Mouse (Mus musculus) stomach, embryonic 16.5 days (tissue): ENCODE data around the gene Gm27029. TPM values are rescaled to one million over a fixed set of nuclear protein-coding genes. Genes with fewer than 3 reads are reported as not detected.

Experiments used
- ATAC-seq: fragments of 200-750 bp; cut with Nextera tagmentation; 2 replicates; pipeline ENCODE4 v1.8.0; 2017; ENCODE audit warnings: moderate number of reproducible peaks, moderate TSS enrichment; ENCODE audit not compliant: insufficient read depth, low FRiP score
- H3K27ac ChIP-seq: fragments of 300-500 bp; sonication (generic); 2 replicates; pipeline ENCODE4 v1.5.1; 2014; ENCODE audit warnings: low read length
- H3K27me3 ChIP-seq: fragments of 300-500 bp; sonication (generic); 2 replicates; pipeline ENCODE4 v1.6.1; 2014; ENCODE audit warnings: low read length, control low read depth, mixed read lengths; ENCODE audit not compliant: control insufficient read depth, insufficient read depth
- H3K36me3 ChIP-seq: fragments of 300-500 bp; sonication (generic); 2 replicates; pipeline ENCODE4 v1.6.1; 2014; ENCODE audit warnings: low read length; ENCODE audit not compliant: control insufficient read depth, insufficient read depth
- H3K4me1 ChIP-seq: fragments of 300-500 bp; sonication (generic); 2 replicates; pipeline ENCODE4 v1.6.1; 2014; ENCODE audit warnings: low read length, control low read depth, mixed read lengths; ENCODE audit not compliant: control insufficient read depth, insufficient read depth
- H3K4me2 ChIP-seq: fragments of 300-500 bp; sonication (generic); 2 replicates; pipeline ENCODE4 v1.6.1; 2014; ENCODE audit warnings: low read depth, low read length, mixed read lengths
- H3K4me3 ChIP-seq: fragments of 300-500 bp; sonication (generic); replicated peaks from 2 replicates; pipeline ENCODE4 v1.5.1; 2014; ENCODE audit warnings: mild to moderate bottlenecking, low read length
- H3K9ac ChIP-seq: fragments of 300-500 bp; sonication (generic); 2 replicates; pipeline ENCODE4 v1.6.1; 2014; ENCODE audit warnings: low read length
- H3K9me3 ChIP-seq: fragments of 300-500 bp; sonication (generic); replicated peaks from 2 replicates; pipeline ENCODE4 v1.6.1; 2016; ENCODE audit warnings: low read length, control low read depth; ENCODE audit not compliant: control insufficient read depth
- WGBS: fragments of 180-500 bp; shearing (Covaris S2); extraction: QIAGEN DNeasy Blood & Tissue Kit; methylation state at CpG from one replicate; pipeline ENCODE4 v1.1.7; 2014; 5-methylcytosine and 5-hydroxymethylcytosine counted together
- microRNA-seq: library from miRNA; unstranded; fragments of <30 nt; microRNA quantifications from one replicate; pipeline ENCODE4, GENCODE M21; 2016
- polyA plus RNA-seq: library from polyadenylated mRNA; unstranded; fragments of >200 nt; fragmentation: Nextera tagmentation; extraction: Ambion mirVana; gene quantifications from 2 replicates; pipeline ENCODE4 v1.2.1, GENCODE M21; 2015

Gm27029 gene
- polyA plus RNA-seq, 1 experiment from 2014 or later: 10.8 TPM

DNA sequence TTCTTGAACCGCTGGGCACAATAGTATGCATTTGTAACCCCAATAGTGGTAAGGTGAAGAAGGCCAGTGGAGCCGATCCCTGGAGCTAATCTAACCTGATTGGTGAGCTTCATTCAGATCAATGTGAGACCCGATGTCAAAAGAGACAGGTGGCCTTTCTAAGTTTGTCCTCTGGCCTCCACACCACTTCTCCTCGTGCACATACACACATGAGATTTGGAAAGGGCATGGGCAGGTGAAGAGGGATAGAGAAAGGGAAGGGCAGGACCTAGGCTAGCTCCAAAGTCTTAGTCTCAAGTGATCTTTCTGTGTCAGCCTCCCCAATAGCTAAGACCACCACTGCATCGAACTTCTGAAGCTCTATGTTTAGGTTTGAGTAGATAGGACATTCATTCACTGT, 54.5 kb downstream of the Gm27029 start:
- H3K4me2 ChIP-seq: no peak overlapping the region
- no peak overlapping the region for H3K4me3 ChIP-seq
- H3K9ac ChIP-seq: no peak overlapping the region
- no peaks in the 10 kb centered on the region for H3K9me3 ChIP-seq
- no peaks in the 10 kb centered on the region for H3K27me3 ChIP-seq
- no peak overlapping the region for H3K27ac ChIP-seq
- H3K4me1 ChIP-seq: no peaks in the 10 kb centered on the region
- 61% methylated on average over 5 of the region's 5 CpGs for WGBS
- no peak for ATAC-seq
- no peaks in the 10 kb centered on the region for H3K36me3 ChIP-seq

DNA sequence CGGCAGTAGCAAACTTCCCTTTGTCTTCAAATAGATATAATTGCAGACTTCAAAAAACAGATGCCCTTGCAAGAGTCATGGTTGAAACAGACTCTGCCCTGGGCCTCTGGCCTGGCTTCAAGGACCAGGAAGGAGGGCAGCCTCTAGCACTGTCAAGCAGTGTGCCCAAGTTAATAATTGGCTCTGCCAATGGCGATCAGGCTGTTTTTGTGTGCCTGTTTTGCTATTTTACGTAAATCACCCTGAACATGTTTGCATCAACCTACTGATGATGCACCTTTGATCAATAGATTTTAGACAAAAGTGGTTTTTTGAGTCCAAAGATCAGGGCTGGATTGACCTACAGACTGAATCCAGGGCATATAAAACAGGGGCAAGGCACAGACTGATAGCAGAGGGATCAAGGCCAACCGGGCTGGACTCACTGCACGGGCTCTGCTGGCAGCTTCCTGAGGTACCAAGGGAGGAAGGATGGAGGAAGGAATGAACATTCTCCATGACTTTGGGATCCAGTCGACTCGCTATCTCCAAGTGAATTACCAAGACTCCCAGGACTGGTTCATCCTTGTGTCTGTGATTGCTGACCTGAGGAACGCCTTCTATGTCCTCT, 57.2 kb downstream of the Gm27029 start, which contains the start of gene G6pc:
G6pc (plus strand) TSS at position 236 of the 610 bp plus-strand sequence.
- Histone ChIP-seq H3K27me3 (no peaks in the 10 kb centered on the region), H3K4me1 (no peaks in the 10 kb centered on the region), H3K27ac (no peak within 1 kb of the TSS), H3K9ac (no peak within 1 kb of the TSS), H3K4me3 (no peak within 1 kb of the TSS), H3K4me2 (no peak within 1 kb of the TSS), H3K36me3 (no peaks in the 10 kb centered on the region), H3K9me3 (no peaks in the 10 kb centered on the region)
- no peak for ATAC-seq
- WGBS: 82% methylated on average over 8 of the region's 8 CpGs

DNA sequence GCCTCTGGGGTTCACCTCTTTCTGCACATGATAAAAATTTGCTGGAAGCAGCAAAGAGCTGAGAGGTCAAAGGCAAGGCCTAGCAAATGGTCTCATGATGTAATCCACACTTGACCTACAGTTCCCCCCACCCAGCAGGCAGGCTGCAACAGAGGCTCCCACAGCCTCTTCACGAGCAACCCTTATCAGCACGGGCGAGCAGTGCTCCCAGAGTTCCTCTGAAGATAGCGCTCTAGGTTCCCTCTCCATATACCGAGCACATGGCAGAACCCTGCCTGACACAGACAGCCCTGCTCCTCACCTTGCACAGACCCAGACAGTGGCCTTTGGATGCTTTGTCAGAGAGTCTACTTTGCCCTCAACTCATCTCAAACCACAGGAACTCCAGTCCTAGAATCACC, 60.1 kb downstream of the Gm27029 start:
- H3K27ac ChIP-seq: no peak overlapping the region

DNA sequence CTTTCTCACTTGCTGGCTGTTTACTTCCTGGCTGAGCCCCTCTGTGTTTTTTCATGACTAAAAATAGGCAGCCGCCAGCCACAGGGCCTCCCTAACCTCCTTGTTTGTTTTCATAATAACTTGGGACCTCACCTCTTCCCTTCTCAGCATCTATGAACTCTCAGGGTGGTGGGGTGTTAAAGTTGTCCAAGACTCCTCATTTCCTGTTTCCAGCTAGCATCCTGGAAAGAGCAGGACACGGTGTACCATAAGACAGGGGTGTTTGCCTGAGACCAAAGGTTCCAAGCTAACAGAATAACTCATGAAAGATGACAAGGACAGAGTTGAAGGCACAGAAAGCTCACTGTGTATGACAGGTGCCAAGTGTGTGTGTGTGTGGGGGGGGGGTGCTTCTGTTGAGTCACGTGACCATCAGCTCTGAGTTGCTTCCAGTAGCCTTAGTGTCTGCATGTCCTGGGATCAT, 63.9 kb downstream of the Gm27029 start:
- H3K9ac ChIP-seq: no peak overlapping the region
- ATAC-seq: no peak
- no peak overlapping the region for H3K27ac ChIP-seq
- H3K4me1 ChIP-seq: no peaks in the 10 kb centered on the region
- no peaks in the 10 kb centered on the region for H3K9me3 ChIP-seq
- no peaks in the 10 kb centered on the region for H3K36me3 ChIP-seq
- 36% methylated on average over 3 of the region's 3 CpGs for WGBS
- H3K27me3 ChIP-seq: no peaks in the 10 kb centered on the region
- H3K4me2 ChIP-seq: no peak overlapping the region
- H3K4me3 ChIP-seq: no peak overlapping the region

More for the DNA sequence above, 60.1 kb downstream of the Gm27029 start:
- H3K27me3 ChIP-seq: no peaks in the 10 kb centered on the region
- H3K36me3 ChIP-seq: no peaks in the 10 kb centered on the region
- H3K4me2 ChIP-seq: no peak overlapping the region
- no peaks in the 10 kb centered on the region for H3K9me3 ChIP-seq
- no peak for ATAC-seq
- H3K4me3 ChIP-seq: no peak overlapping the region
- H3K4me1 ChIP-seq: no peaks in the 10 kb centered on the region
- 47% methylated on average over 5 of the region's 5 CpGs for WGBS
- H3K9ac ChIP-seq: no peak overlapping the region

DNA sequence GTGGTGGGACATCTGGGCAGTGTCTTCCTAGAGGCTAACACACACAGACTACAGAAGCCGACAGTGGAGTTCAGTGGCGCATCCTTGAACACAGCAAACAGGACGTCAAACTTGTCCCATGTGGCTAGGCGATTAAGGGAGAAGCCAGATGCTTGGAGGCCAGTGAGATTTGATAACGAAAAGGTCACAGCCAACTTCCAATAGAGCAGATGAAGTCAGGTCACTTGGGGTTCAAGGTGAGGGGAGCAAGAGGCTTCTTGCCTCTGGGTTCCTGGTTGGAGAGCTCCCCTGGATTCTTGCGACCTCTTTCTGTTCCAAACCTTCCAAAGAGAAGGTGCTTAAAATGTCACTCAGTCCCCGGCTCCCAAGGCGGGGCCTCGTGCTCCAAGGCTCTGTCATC, 64.8 kb downstream of the Gm27029 start:
- WGBS: 67% methylated on average over 9 of the region's 9 CpGs
- Histone ChIP-seq H3K27ac (no peak overlapping the region), H3K4me2 (no peak overlapping the region), H3K36me3 (no peaks in the 10 kb centered on the region), H3K27me3 (no peaks in the 10 kb centered on the region), H3K4me3 (no peak overlapping the region), H3K9me3 (no peaks in the 10 kb centered on the region), H3K9ac (no peak overlapping the region), H3K4me1 (no peaks in the 10 kb centered on the region)
- ATAC-seq: no peak

DNA sequence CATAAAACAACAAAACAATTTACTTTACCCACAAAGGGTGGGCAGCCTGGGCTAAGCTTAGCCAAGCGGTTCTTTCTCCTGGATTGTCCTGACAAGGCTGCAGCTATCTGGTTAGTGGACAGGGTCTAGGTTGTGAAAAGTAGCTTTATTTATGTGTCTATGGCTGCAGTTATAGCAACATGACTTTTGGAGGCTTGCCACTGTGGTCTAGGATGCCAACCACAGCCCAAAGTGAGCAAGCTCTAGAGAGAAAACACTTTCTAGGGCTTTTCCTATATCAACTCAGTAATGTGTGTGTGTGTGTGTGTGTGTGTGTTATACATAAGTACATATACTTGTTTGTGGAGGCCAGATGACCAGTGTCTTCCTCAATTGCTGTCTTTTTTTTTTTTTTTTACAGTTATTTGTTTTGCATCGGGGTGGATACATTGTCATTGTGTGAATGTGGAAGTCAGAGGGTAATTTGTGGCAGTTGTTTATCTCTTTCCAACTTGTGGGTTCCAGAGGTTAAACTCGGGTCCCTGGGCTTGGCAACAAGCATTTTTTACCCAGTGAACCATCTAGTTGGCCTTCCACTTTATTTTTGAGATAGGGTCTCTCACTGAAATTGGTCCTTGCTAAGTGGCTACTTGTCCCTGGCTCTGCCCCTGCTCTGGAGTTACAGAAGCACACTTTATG, 67.0 kb downstream of the Gm27029 start:
- H3K36me3 ChIP-seq: no peaks in the 10 kb centered on the region

More for the DNA sequence above, 67.0 kb downstream of the Gm27029 start:
- H3K27ac ChIP-seq: no peak overlapping the region
- H3K4me2 ChIP-seq: no peak overlapping the region
- no peaks in the 10 kb centered on the region for H3K27me3 ChIP-seq
- no peak for ATAC-seq
- H3K4me3 ChIP-seq: no peak overlapping the region
- H3K9ac ChIP-seq: no peak overlapping the region
- 70% methylated on average over 3 of the region's 3 CpGs for WGBS
- no peaks in the 10 kb centered on the region for H3K9me3 ChIP-seq
- H3K4me1 ChIP-seq: no peaks in the 10 kb centered on the region

Small RNAs within 50 kb of the gene (microRNA-seq; reads per million reads assigned to microRNA genes)
- not detected for gene Mir6929

Other genes with a start within 250 kb of the Gm27029 start
- gene Ccr10, start 249.4 kb downstream of the Gm27029 start, polyA plus RNA-seq: 0.26 and 0.43 TPM in 2 replicates
- 18.5 and 21.8 TPM in 2 replicates for gene Ezh1, start 198.3 kb downstream of the Gm27029 start, polyA plus RNA-seq
- gene Ramp2, start 178.8 kb downstream of the Gm27029 start, polyA plus RNA-seq: 95.8 and 106 TPM in 2 replicates
- 133 and 141 TPM in 2 replicates for gene Vps25, start 171.1 kb downstream of the Gm27029 start, polyA plus RNA-seq
- 23.5 and 28.0 TPM in 2 replicates for gene Wnk4, start 164.2 kb downstream of the Gm27029 start, polyA plus RNA-seq
- 0.70 and 1.2 TPM in 2 replicates for gene Cntd1, start 145.8 kb downstream of the Gm27029 start, polyA plus RNA-seq
- gene Coa3, start 145.7 kb downstream of the Gm27029 start, polyA plus RNA-seq: 194 and 197 TPM in 2 replicates
- 143 and 147 TPM in 2 replicates for gene Becn1, start 122.5 kb downstream of the Gm27029 start, polyA plus RNA-seq
- 98.2 and 107 TPM in 2 replicates for gene Psme3, start 108.6 kb downstream of the Gm27029 start, polyA plus RNA-seq
- 0.97 and 1.4 TPM in 2 replicates for gene Aoc2, start 99.7 kb downstream of the Gm27029 start, polyA plus RNA-seq
- gene Aoc3, start 94.2 kb downstream of the Gm27029 start, polyA plus RNA-seq: 3.5 TPM in 2 replicates
- gene G6pc, start 57.2 kb downstream of the Gm27029 start, polyA plus RNA-seq: 0.09 and 0.15 TPM in 2 replicates
- 57.6 and 58.0 TPM in 2 replicates for gene Aarsd1, start 7.2 kb downstream of the Gm27029 start, polyA plus RNA-seq
- 17.6 and 19.0 TPM in 2 replicates for gene Rundc1, start 289 bp upstream of the Gm27029 start, polyA plus RNA-seq
- gene Ptges3l, start 537 bp upstream of the Gm27029 start, polyA plus RNA-seq: 16.3 and 26.9 TPM in 2 replicates
- gene Rpl27, start 17.5 kb upstream of the Gm27029 start, polyA plus RNA-seq: 241 and 276 TPM in 2 replicates
- 26.3 and 26.8 TPM in 2 replicates for gene Ifi35, start 23.6 kb upstream of the Gm27029 start, polyA plus RNA-seq
- 10.7 and 11.9 TPM in 2 replicates for gene Rnd2, start 40.2 kb upstream of the Gm27029 start, polyA plus RNA-seq
- 67.1 and 73.8 TPM in 2 replicates for gene Vat1, start 41.4 kb upstream of the Gm27029 start, polyA plus RNA-seq
- 8.3 and 9.2 TPM in 2 replicates for gene Brca1, start 127.2 kb upstream of the Gm27029 start, polyA plus RNA-seq
- 68.7 and 78.4 TPM in 2 replicates for gene Nbr1, start 127.4 kb upstream of the Gm27029 start, polyA plus RNA-seq
- gene Tmem106a, start 157.4 kb upstream of the Gm27029 start, polyA plus RNA-seq: 10.3 and 12.4 TPM in 2 replicates
- not detected in 2 replicates for gene Gm11634, start 174.5 kb upstream of the Gm27029 start, polyA plus RNA-seq
- gene Rdm1, start 202.4 kb upstream of the Gm27029 start, polyA plus RNA-seq: 39.6 and 40.8 TPM in 2 replicates
- gene Arl4d, start 240.7 kb upstream of the Gm27029 start, polyA plus RNA-seq: 8.2 and 8.5 TPM in 2 replicates